In the genomic region with DNA sequence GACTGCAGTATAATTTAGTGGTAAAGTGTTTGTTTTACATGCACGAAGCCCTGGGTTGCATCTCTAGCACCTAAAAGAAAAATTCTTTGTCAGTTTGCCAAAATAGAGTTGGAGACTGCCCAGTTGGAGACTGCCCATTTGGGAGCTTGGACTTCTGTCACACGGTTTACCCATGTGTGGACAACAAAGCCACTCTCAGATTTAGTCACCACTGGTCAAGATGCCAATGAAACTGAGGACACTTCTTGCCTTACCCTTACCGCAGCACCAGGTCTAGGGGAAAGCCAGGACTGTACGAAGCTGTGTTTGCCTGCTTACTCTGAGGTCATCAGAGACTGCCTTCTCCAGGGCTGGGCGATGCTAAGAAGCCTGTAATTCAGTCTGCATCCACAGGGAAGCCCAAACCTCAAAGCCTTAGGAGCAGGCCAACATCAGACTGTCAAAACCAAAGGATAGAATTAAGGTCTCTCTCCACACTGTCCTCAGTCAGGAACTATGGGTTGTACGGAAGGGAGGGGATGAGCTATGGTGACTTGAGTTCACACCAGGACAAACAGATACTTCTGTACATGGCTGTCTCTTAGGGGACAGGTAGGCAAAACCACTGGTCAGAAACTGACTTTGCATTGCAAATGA, we compare ENCODE assay signal across 12 mouse cellular contexts. TPM values are rescaled to one million over a fixed set of nuclear protein-coding genes. Genes with fewer than 3 reads are reported as not detected.
A peak's percentile ranks its signal among the peaks of the same experiment; 100 is the strongest.
DNase-seq lines count a peak whose midpoint lies in the region; ATAC-seq and TF ChIP-seq lines count a peak whose summit lies in the region.
"Had no signal": no experiment of that assay in that cellular context is flagged by ENCODE, and none has a peak within 500 bp of the region (broad histone marks: within the 10 kb centered on the region; RNA-seq: fewer than 3 reads in every experiment).

No protein-coding gene starts in this region.

- no peak overlapping the region for H3K4me3 ChIP-seq in heart, embryonic 15.5 days
- H3K4me3 ChIP-seq in heart, embryonic 11.5 days (ENCODE audit: low read depth, low read length): no peak overlapping the region
- no peak overlapping the region for H3K4me3 ChIP-seq in midbrain, embryonic 16.5 days (ENCODE audit: low read depth, low read length)
- no peak overlapping the region for H3K4me3 ChIP-seq in midbrain, embryonic 14.5 days (replicated peaks; ENCODE audit: low read depth, low read length)
- H3K4me3 ChIP-seq in cortical plate, adult 2 months (ENCODE audit: insufficient read depth, low read length): no peak overlapping the region
- no peak overlapping the region for H3K4me3 ChIP-seq in stomach, embryonic 15.5 days (replicated peaks)

- H3K36me3 ChIP-seq in heart, embryonic 15.5 days: no peaks in the 10 kb centered on the region
- H3K36me3 ChIP-seq in heart, embryonic 11.5 days (ENCODE audit: control insufficient read depth, insufficient read depth, low read length): no peaks in the 10 kb centered on the region
- no peaks in the 10 kb centered on the region for H3K36me3 ChIP-seq in midbrain, embryonic 16.5 days (ENCODE audit: control insufficient read depth, insufficient read depth, low read length)
- no peaks in the 10 kb centered on the region for H3K36me3 ChIP-seq in midbrain, embryonic 14.5 days (ENCODE audit: control insufficient read depth, insufficient read depth, low read length)
- no peaks in the 10 kb centered on the region for H3K36me3 ChIP-seq in stomach, embryonic 15.5 days

- 0 out of 2 replicates have a peak, but pooled peaks have one; percentile 36 for ATAC-seq in heart, embryonic 15.5 days (replicated peaks; ENCODE audit: insufficient number of reproducible peaks, insufficient read depth, low FRiP score, low read depth)
- no peak for ATAC-seq in heart, embryonic 11.5 days (replicated peaks; ENCODE audit: insufficient number of reproducible peaks, low FRiP score, low TSS enrichment)
- 0 out of 2 replicates have a peak, but pooled peaks have one; percentile 28 for ATAC-seq in midbrain, embryonic 16.5 days
- no peak for ATAC-seq in midbrain, embryonic 14.5 days (ENCODE audit: low FRiP score, low TSS enrichment)
- 0 out of 2 replicates have a peak, but pooled peaks have one; percentile 14 for ATAC-seq in stomach, embryonic 15.5 days (ENCODE audit: insufficient read depth, low FRiP score, low read depth)

- H3K27ac ChIP-seq in heart, embryonic 15.5 days: peak overlapping the region; percentile 52; the same call in 1 of the 2 replicates
- no peak overlapping the region for H3K27ac ChIP-seq in heart, embryonic 11.5 days (ENCODE audit: low read depth, low read length)
- no peak overlapping the region for H3K27ac ChIP-seq in midbrain, embryonic 16.5 days (ENCODE audit: low read length)
- no peak overlapping the region for H3K27ac ChIP-seq in midbrain, embryonic 14.5 days (replicated peaks; ENCODE audit: low read depth, low read length)
- H3K27ac ChIP-seq in cortical plate, adult 2 months (ENCODE audit: insufficient read depth, low read length): peak overlapping the region; percentile 82
- no peak overlapping the region for H3K27ac ChIP-seq in stomach, embryonic 15.5 days

- no peak for TF ChIP-seq POLR2A in cortical plate, adult 2 months (IDR thresholded peaks at IDR 0.05; ENCODE audit: extremely low read depth, insufficient read depth, low read length)

- H3K4me1 ChIP-seq in heart, embryonic 15.5 days (replicated peaks): peaks cover 64% of the 10 kb centered on the region
- peaks cover 39% of the 10 kb centered on the region for H3K4me1 ChIP-seq in heart, embryonic 11.5 days (ENCODE audit: control insufficient read depth, insufficient read depth, low read length)
- peaks cover 12% of the 10 kb centered on the region for H3K4me1 ChIP-seq in midbrain, embryonic 16.5 days (ENCODE audit: control insufficient read depth, insufficient read depth, low read length)
- no peaks in the 10 kb centered on the region for H3K4me1 ChIP-seq in midbrain, embryonic 14.5 days (ENCODE audit: control insufficient read depth, insufficient read depth, low read length)
- peaks cover 17% of the 10 kb centered on the region for H3K4me1 ChIP-seq in cortical plate, adult 2 months (ENCODE audit: control insufficient read depth, insufficient read depth, low read length)
- no peaks in the 10 kb centered on the region; the same call in 1 of the 2 replicates for H3K4me1 ChIP-seq in stomach, embryonic 15.5 days

- H3K4me2 ChIP-seq in heart, embryonic 15.5 days: no peak overlapping the region
- no peak overlapping the region for H3K4me2 ChIP-seq in heart, embryonic 11.5 days
- no peak overlapping the region for H3K4me2 ChIP-seq in midbrain, embryonic 16.5 days (ENCODE audit: low read length)
- no peak overlapping the region for H3K4me2 ChIP-seq in midbrain, embryonic 14.5 days (ENCODE audit: low read length)
- H3K4me2 ChIP-seq in stomach, embryonic 15.5 days: no peak overlapping the region

- WGBS in heart, embryonic 15.5 days: 55% methylated on average over 6 of the region's 6 CpGs
- WGBS in heart, embryonic 11.5 days (ENCODE audit: insufficient replicate concordance): 83% methylated on average over 6 of the region's 6 CpGs
- WGBS in midbrain, embryonic 16.5 days: 84% methylated on average over 6 of the region's 6 CpGs
- 89% methylated on average over 6 of the region's 6 CpGs for WGBS in midbrain, embryonic 14.5 days
- WGBS in stomach, embryonic 15.5 days: 72% methylated on average over 6 of the region's 6 CpGs

- no peak overlapping the region for H3K9ac ChIP-seq in heart, embryonic 15.5 days
- H3K9ac ChIP-seq in heart, embryonic 11.5 days (ENCODE audit: low read depth, low read length): no peak overlapping the region
- H3K9ac ChIP-seq in midbrain, embryonic 16.5 days (ENCODE audit: low read depth, low read length): no peak overlapping the region
- H3K9ac ChIP-seq in midbrain, embryonic 14.5 days (replicated peaks; ENCODE audit: low read length): no peak overlapping the region
- H3K9ac ChIP-seq in stomach, embryonic 15.5 days: no peak overlapping the region

- no peaks in the 10 kb centered on the region for H3K9me3 ChIP-seq in heart, embryonic 15.5 days (replicated peaks)
- H3K9me3 ChIP-seq in heart, embryonic 11.5 days (replicated peaks; ENCODE audit: control insufficient read depth, low read length): no peaks in the 10 kb centered on the region
- H3K9me3 ChIP-seq in midbrain, embryonic 16.5 days (replicated peaks; ENCODE audit: control insufficient read depth, low read length, poor library complexity, severe bottlenecking): no peaks in the 10 kb centered on the region
- no peaks in the 10 kb centered on the region for H3K9me3 ChIP-seq in midbrain, embryonic 14.5 days (ENCODE audit: control insufficient read depth, low read length)
- no peaks in the 10 kb centered on the region for H3K9me3 ChIP-seq in stomach, embryonic 15.5 days

- TF ChIP-seq CTCF in cortical plate, adult 2 months (IDR thresholded peaks at IDR 0.05; ENCODE audit: extremely low read depth, insufficient read depth, low read length): no peak

- DNase-seq in midbrain, embryonic 14.5 days: no peak
- DNase-seq in ovary, postnatal 14 days (ENCODE audit: low spot score): no peak
- no peak for DNase-seq in spleen, postnatal 14 days (ENCODE audit: low spot score in 2 of 2)
- DNase-seq: kidney, postnatal 10 days; left cerebral cortex, postnatal 4 days; retina, postnatal 1 day; thymus, postnatal 4 days had no signal

- no peaks in the 10 kb centered on the region for H3K27me3 ChIP-seq in heart, embryonic 15.5 days
- H3K27me3 ChIP-seq in heart, embryonic 11.5 days (ENCODE audit: control insufficient read depth, insufficient read depth, low read length): no peaks in the 10 kb centered on the region
- H3K27me3 ChIP-seq in midbrain, embryonic 16.5 days (ENCODE audit: control insufficient read depth, insufficient read depth, low read depth, low read length): no peaks in the 10 kb centered on the region
- H3K27me3 ChIP-seq in midbrain, embryonic 14.5 days (ENCODE audit: control insufficient read depth, insufficient read depth, low read length): no peaks in the 10 kb centered on the region
- no peaks in the 10 kb centered on the region for H3K27me3 ChIP-seq in stomach, embryonic 15.5 days (replicated peaks)

RNA-seq across cellular contexts. Expression of a gene that starts 29.8 kb away (rescaled TPM):
- 37.9 and 53.4 TPM in 2 replicates for polyA plus RNA-seq in heart, embryonic 15.5 days (2015; fragmentation: Nextera tagmentation; extraction: Ambion mirVana)
- polyA plus RNA-seq in heart, embryonic 11.5 days (2014; fragmentation: Nextera tagmentation; extraction: Ambion mirVana): 33.1 and 34.0 TPM in 2 replicates
- 9.3 and 11.0 TPM in 2 replicates for polyA plus RNA-seq in midbrain, embryonic 16.5 days (2015; fragmentation: Nextera tagmentation; extraction: Ambion mirVana)
- polyA plus RNA-seq in midbrain, embryonic 14.5 days (2014; fragmentation: Nextera tagmentation; extraction: Ambion mirVana): 21.6 and 22.5 TPM in 2 replicates
- polyA plus RNA-seq in cortical plate, adult 2 months (2012; rRNA removed): 90.0 and 94.4 TPM in 2 replicates
- 49.5 and 50.1 TPM in 2 replicates for polyA plus RNA-seq in stomach, embryonic 15.5 days (2015; fragmentation: Nextera tagmentation; extraction: Ambion mirVana)

Comparison
In these comparisons a context has a peak if more than half of its experiments do, and no peak if none do; other contexts are left out.
1. ATAC-seq: peak in heart, embryonic 15.5 days (single experiment), midbrain, embryonic 16.5 days (single experiment) and stomach, embryonic 15.5 days (single experiment); none in heart, embryonic 11.5 days (single experiment) and midbrain, embryonic 14.5 days (single experiment).
2. H3K27ac ChIP-seq: peak in heart, embryonic 15.5 days (single experiment) and cortical plate, adult 2 months (single experiment); none in heart, embryonic 11.5 days (single experiment), midbrain, embryonic 16.5 days (single experiment), midbrain, embryonic 14.5 days (single experiment) and stomach, embryonic 15.5 days (single experiment).